Mouse (Mus musculus) T-helper 1 cell (primary cell): ENCODE measurements around the gene Fgf16.

Experiments
- in situ Hi-C: fragments of 300-600 bp; cut with MboI, MseI; formaldehyde crosslinking; loops from one replicate; pipeline ENCODE4 v1.15.1; 2025; ENCODE audit warnings: high pct_unique_total_duplicates

Gene Fgf16

DNA sequence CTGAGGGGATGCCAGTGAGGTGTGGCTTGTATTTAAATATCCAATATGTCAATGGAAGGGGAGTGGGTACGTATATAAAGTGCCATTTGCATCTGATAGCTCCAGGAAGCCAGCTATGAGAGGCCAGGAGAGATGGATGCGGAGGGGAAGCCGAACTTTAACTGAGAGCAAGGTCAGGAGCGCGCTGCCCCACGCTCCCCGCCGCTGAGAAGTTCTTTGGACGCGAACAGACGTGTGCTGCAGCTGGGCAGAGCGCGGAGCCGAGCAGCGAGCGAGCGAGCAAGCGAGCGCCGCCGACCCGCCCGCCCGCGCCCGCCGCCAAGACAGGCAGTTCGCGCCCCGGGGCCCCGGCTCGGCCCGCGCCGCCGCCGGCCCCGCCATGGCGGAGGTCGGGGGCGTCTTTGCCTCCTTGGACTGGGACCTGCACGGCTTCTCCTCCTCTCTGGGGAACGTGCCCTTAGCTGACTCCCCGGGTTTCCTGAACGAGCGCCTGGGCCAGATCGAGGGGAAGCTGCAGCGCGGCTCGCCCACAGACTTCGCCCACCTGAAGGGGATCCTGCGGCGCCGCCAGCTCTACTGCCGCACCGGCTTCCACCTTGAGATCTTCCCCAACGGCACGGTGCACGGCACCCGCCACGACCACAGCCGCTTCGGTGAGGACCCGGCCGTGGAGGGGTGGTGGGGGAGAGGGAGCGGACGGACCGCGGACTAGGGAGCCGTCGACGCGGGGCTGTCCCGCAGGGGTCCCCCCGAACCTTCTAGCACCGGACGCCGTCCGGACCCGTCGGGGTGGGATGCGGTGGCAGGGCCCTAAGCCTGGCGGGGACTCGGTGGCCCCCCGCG lies at the start of gene Fgf16:
TSS of gene Fgf16 (plus strand) at position 118 of the 843 bp plus-strand sequence.
- in situ Hi-C loops: loop anchor here (5.0 kb wide), 1 partner anchor 47 kb away; no protein-coding TSS in a partner anchor

DNA sequence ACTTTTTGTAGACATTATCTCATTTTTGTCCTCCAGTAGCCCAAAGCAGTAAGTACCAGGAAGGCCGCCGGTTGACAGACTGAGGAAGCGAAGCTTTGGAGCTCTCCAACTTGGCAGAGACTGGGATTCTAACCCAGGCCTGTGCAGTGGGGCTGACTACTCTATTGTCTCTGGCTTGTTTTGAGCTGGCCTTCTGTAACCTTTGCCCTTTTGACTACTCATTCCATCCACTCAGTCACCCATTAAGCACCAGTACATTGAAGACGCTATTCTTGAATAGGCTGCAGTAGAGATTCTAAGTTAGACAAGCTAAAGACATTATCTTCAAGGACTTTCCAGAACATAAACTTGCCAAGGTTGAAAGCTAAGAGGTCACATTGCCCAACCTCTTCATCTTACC lies 49.3 kb upstream of the Fgf16 start:
- in situ Hi-C loops: loop anchor here (5.0 to 10.0 kb wide), 2 partner anchors 53 to 1080 kb away; no protein-coding TSS in a partner anchor

DNA sequence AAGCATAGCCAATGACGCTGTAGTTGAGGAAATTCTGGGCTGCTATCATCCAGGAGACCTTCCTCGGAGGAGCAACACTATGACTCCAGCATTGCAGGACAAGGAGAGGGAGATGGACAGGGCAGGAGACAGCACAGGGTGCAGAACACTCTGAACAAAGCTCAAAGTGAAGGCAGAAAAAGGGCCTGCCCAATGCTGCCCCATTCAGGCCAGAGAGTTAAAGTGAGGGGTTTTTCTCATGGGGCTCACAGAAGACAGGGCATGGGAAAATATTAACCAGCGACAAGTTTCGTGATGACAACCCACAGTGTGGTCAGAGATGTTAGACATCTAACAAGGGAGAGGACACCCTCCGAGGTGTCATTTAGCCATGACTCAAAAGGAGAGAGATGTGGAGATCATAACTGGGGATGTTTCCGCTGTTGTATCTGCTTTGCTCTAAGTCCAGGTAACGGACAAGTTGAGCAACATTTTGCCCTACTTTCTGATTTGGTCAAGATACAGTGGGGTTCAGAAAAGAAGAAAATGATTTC lies 48.2 kb upstream of the Fgf16 start:
- in situ Hi-C loops: loop anchor here (5.0 to 10.0 kb wide), 2 partner anchors 51 to 1079 kb away; no protein-coding TSS in a partner anchor

DNA sequence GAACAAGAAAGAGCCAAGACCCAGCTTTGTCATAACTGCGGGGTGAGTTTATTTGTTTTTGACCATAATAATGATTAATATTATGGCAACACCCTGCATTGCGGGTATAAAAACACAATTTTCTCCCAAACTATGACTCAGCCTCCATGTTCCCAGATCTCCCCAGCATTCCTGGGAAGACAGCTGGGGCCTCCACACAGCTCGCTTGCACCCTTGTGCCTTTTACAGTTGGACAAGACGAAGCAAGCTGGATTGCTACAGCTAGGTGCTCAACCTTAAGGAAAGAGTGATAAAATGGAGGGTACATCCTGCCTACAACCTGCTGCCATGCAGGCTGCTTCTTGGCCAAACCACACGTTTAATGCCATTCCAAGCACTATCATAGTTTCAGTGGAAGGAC lies 45.7 kb upstream of the Fgf16 start:
- in situ Hi-C loops: loop anchor here (5.0 to 10.0 kb wide), 2 partner anchors 49 to 1076 kb away; no protein-coding TSS in a partner anchor

DNA sequence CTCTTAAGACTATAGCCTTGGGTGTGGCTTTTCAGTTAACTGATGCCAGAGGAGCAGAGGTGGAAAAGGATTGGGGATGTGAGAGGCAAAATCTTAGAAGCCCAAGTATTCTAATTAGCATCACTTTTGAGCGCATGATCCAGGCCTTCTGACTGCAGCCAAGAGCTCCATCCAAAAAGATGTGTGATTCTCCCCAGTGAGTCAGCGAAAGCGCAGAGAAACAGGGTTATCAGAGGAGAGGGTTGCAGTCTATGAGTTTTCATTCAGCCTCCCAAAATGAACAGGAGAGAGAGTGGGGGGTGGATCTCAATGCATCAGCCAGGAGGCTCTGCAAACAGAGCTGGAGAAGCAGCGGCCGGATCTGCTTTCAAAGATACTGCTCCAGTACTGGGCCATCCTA lies 45.1 kb upstream of the Fgf16 start:
- in situ Hi-C loops: loop anchor here (5.0 to 10.0 kb wide), 2 partner anchors 48 to 1076 kb away; no protein-coding TSS in a partner anchor

DNA sequence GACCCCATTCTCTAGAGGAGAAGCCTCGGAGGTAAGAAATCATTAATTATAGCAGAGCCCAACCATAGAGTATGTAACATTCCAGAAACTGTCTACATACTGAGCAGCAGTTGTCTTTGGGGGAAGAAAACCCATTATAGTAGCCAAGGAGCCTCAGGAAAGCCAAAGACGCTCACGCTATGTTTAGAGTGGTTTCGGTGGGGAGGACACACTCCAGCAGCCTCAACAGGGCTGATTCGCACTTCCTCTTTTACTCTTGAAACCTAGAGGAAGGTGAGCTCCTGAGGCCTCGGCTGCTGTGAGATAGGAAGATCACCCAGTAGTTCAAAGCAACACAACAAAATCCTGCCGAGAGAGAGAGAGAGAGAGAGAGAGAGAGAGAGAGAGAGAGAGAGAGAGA lies 39.9 kb upstream of the Fgf16 start:
- in situ Hi-C loops: no loop called here

- in situ Hi-C loops: no loop called here
Measured at GRCm38 (mm10) chrX:105762847-105763527, 1.1 kb upstream of the Fgf16 start.

DNA sequence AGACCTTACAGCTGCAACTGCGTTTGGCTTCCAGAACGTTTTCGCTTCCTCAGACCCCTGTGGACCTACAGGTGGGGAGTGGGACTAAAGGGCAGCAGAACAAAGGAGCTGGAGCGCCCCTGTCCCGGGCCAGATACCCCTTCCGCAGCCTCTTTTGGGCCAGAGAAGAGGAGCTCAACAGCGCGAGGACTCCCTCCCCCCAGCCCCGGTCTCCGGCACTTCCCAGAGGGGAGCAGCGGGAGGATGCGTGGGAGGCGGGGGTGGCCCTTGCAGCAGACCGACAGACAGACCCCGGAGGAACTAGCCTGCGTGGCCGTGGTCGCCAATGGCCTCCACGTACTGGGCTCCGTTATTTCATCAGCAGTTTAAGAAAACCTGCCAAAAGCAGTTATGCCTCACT lies 467 bp upstream of the Fgf16 start:
- in situ Hi-C loops: no loop called here

- in situ Hi-C loops: loop anchor here (5.0 kb wide), 1 partner anchor 48 kb away; no protein-coding TSS in a partner anchor
Measured at GRCm38 (mm10) chrX:105765005-105765706, 1.1 kb downstream of the Fgf16 start.

DNA sequence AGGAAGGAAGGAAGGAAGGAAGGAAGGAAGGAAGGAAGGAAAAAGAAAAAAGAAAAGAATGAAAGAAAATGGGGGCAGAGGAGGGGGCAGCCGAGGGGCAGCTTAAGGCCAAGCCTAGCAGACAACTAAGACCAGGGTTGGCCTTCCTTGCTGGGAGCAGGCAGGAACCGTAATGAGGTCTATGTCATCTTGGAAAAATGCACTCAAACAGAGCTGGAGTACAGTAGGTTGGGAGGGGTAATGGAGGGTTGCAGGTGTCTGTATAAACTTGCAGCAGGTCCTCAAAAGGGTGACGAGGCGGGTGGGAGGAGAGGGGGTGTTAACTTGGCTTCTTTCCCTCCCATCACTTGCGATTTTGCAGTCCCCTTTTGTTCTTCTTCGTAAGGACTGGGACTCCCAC lies 1.9 kb downstream of the Fgf16 start:
- in situ Hi-C loops: loop anchor here (5.0 kb wide), 1 partner anchor 49 kb away; no protein-coding TSS in a partner anchor

DNA sequence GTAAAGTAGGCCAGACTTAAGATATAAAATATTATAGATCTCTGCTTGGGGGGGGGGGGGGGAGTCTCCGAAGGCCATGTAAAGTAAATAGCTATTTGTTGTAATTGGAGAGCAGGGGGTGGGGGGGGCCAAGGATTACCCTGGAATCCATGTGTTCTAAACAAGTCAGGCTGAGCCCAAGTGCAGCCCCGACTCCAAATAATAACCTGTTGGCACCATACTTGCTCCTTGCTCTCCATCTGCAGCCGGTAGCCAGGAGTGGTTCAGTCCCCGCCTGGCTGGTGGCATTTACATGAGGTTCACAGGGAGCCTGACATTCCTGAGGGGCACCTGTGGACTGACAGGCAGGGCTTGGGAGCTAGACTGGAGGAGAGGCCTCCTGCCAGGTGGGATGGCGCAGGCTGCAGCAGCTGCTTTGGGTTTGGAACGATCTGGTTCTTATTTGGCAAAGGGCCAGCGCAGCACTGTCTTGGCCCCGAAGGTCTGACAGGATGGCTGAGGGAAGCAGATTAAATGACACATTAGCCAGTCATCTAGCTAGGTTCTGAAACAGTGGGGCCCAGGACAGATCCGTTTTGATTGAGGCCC lies 3.2 kb downstream of the Fgf16 start:
- in situ Hi-C loops: loop anchor here (5.0 kb wide), 1 partner anchor 50 kb away; no protein-coding TSS in a partner anchor

GRCm38 (mm10) chrX:105767932-105768331 lies 3.9 kb downstream of the Fgf16 start:
- in situ Hi-C loops: loop anchor here (5.0 kb wide), 1 partner anchor 51 kb away; no protein-coding TSS in a partner anchor

DNA sequence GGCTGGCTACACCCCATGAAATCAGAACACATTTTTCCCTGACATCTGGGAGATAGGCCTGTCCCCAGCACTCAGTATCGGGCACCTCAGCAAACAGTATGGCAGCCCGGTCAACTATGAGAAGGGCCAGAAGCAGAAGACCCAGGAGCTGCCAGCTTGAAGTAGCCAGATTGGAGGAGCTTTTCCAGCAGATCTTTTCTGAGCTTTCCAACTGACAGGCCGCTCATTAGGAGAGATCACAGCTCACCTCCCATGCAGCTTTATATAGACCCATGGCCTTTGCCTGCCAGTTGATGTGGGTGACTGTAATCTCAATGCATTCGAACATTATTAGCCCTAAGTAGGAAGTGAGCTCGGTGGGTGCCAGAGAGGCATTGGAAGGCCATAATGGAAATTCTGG lies 9.2 kb downstream of the Fgf16 start:
- in situ Hi-C loops: no loop called here

- in situ Hi-C loops: no loop called here
Measured at GRCm38 (mm10) chrX:105794806-105795403, 30.8 kb downstream of the Fgf16 start.

DNA sequence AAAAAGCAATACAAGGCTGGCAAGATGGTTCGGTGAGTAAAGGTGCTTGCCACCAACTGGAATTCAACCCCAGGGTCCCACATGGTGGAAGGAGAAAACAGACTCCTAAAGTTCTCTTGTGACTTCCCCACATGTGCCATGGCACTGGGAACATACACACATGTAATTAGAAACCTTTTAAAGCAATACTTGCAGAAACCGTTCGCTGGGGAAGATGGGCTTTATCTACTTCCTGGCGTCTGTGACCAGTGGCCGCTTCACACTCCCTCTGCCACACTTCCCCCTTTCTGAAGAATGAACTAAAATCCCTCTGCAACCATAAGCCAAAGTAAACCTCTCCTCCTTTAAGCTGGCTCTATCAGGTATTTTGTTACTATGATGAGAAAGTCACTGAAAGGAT lies 60.4 kb downstream of the Fgf16 start:
- in situ Hi-C loops: no loop called here
